Mouse (Mus musculus): ENCODE results near the gene Col15a1. TPM values are rescaled to one million over a fixed set of nuclear protein-coding genes. Genes with fewer than 3 reads are reported as not detected.

Gene Col15a1
- polyA plus RNA-seq, 1 experiment from 2014 or later, result 3.4 TPM

GRCm38 (mm10) chr4:47186514-47186913, 21.4 kb upstream of the Col15a1 start:
- Histone ChIP-seq H3K4me2 (ENCODE audit: low read depth) (no peak overlapping the region), H3K9me3 (ENCODE audit: control insufficient read depth, low read length) (no peaks in the 10 kb centered on the region), H3K36me3 (ENCODE audit: control insufficient read depth, insufficient read depth, low read length) (no peaks in the 10 kb centered on the region), H3K9ac (ENCODE audit: low read length) (no peak overlapping the region), H3K27me3 (ENCODE audit: control insufficient read depth, insufficient read depth, low read length) (no peaks in the 10 kb centered on the region), H3K4me3 (ENCODE audit: low read depth, low read length) (no peak overlapping the region), H3K4me1 (ENCODE audit: control insufficient read depth, insufficient read depth, low read length) (no peaks in the 10 kb centered on the region), H3K27ac (ENCODE audit: low read depth, low read length) (no peak overlapping the region)
- no peak for DNase-seq (ENCODE audit: low spot score)
- ATAC-seq (ENCODE audit: insufficient read depth, low FRiP score, low TSS enrichment), result no peak
- 79% methylated on average over 6 of the region's 6 CpGs for WGBS

GRCm38 (mm10) chr4:47196173-47196572, 11.8 kb upstream of the Col15a1 start:
- ATAC-seq (ENCODE audit: insufficient read depth, low FRiP score, low TSS enrichment), result no peak
- Histone ChIP-seq H3K9ac (ENCODE audit: low read length) (no peak overlapping the region), H3K4me3 (ENCODE audit: low read depth, low read length) (no peak overlapping the region), H3K27ac (ENCODE audit: low read depth, low read length) (no peak overlapping the region), H3K4me1 (ENCODE audit: control insufficient read depth, insufficient read depth, low read length) (no peaks in the 10 kb centered on the region), H3K4me2 (ENCODE audit: low read depth) (no peak overlapping the region), H3K9me3 (ENCODE audit: control insufficient read depth, low read length) (no peaks in the 10 kb centered on the region), H3K27me3 (ENCODE audit: control insufficient read depth, insufficient read depth, low read length) (no peaks in the 10 kb centered on the region), H3K36me3 (ENCODE audit: control insufficient read depth, insufficient read depth, low read length) (no peaks in the 10 kb centered on the region)
- DNase-seq (ENCODE audit: low spot score), result no peak
- 87% methylated on average over 3 of the region's 3 CpGs for WGBS

- DNase-seq (ENCODE audit: low spot score) (no peak), ATAC-seq (ENCODE audit: insufficient read depth, low FRiP score, low TSS enrichment) (no peak)
- Histone ChIP-seq H3K27me3 (ENCODE audit: control insufficient read depth, insufficient read depth, low read length) (peaks cover 23% of the 10 kb centered on the region), H3K9ac (ENCODE audit: low read length) (no peak overlapping the region), H3K36me3 (ENCODE audit: control insufficient read depth, insufficient read depth, low read length) (no peaks in the 10 kb centered on the region), H3K4me3 (ENCODE audit: low read depth, low read length) (no peak overlapping the region), H3K4me1 (ENCODE audit: control insufficient read depth, insufficient read depth, low read length) (peaks cover 4% of the 10 kb centered on the region; the same call in 1 of the 2 replicates), H3K9me3 (ENCODE audit: control insufficient read depth, low read length) (no peaks in the 10 kb centered on the region), H3K4me2 (ENCODE audit: low read depth) (no peak overlapping the region), H3K27ac (ENCODE audit: low read depth, low read length) (no peak overlapping the region)
- 85% methylated on average over 5 of the region's 5 CpGs for WGBS
These were observed 4.3 kb upstream of the Col15a1 start for GRCm38 (mm10) chr4:47203643-47204042.

GRCm38 (mm10) chr4:47205846-47206245, 2.1 kb upstream of the Col15a1 start:
- no peak for ATAC-seq (ENCODE audit: insufficient read depth, low FRiP score, low TSS enrichment)
- no peaks in the 10 kb centered on the region for H3K36me3 ChIP-seq (ENCODE audit: control insufficient read depth, insufficient read depth, low read length)
- H3K9me3 ChIP-seq (ENCODE audit: control insufficient read depth, low read length), result no peaks in the 10 kb centered on the region
- DNase-seq (ENCODE audit: low spot score), result no peak
- H3K27me3 ChIP-seq (ENCODE audit: control insufficient read depth, insufficient read depth, low read length), result peaks cover 38% of the 10 kb centered on the region
- 86% methylated on average over 6 of the region's 6 CpGs for WGBS
- H3K4me1 ChIP-seq (ENCODE audit: control insufficient read depth, insufficient read depth, low read length), result peaks cover 4% of the 10 kb centered on the region; the same call in 1 of the 2 replicates
- H3K4me2 ChIP-seq (ENCODE audit: low read depth), result no peak overlapping the region
- H3K27ac ChIP-seq (ENCODE audit: low read depth, low read length), result no peak overlapping the region
- H3K9ac ChIP-seq (ENCODE audit: low read length), result no peak overlapping the region
- no peak overlapping the region for H3K4me3 ChIP-seq (ENCODE audit: low read depth, low read length)

GRCm38 (mm10) chr4:47208421-47208991, 545 bp downstream of the Col15a1 start:
- WGBS, result 2% methylated on average over 40 of the region's 40 CpGs
- peaks cover 38% of the 10 kb centered on the region for H3K27me3 ChIP-seq (ENCODE audit: control insufficient read depth, insufficient read depth, low read length)
- peak overlapping the region; percentile 80 for H3K4me2 ChIP-seq (ENCODE audit: low read depth)
- no peaks in the 10 kb centered on the region for H3K9me3 ChIP-seq (ENCODE audit: control insufficient read depth, low read length)
- ATAC-seq (ENCODE audit: insufficient read depth, low FRiP score, low TSS enrichment), result no peak
- peak overlapping the region; percentile 46 for H3K9ac ChIP-seq (ENCODE audit: low read length)
- H3K27ac ChIP-seq (ENCODE audit: low read depth, low read length), result no peak overlapping the region
- H3K36me3 ChIP-seq (ENCODE audit: control insufficient read depth, insufficient read depth, low read length), result no peaks in the 10 kb centered on the region
- H3K4me1 ChIP-seq (ENCODE audit: control insufficient read depth, insufficient read depth, low read length), result peaks cover 4% of the 10 kb centered on the region; the same call in 1 of the 2 replicates
- peak overlapping the region; percentile 42 for H3K4me3 ChIP-seq (ENCODE audit: low read depth, low read length)
- DNase-seq (ENCODE audit: low spot score), result peak; percentile 35

- Histone ChIP-seq H3K4me1 (ENCODE audit: control insufficient read depth, insufficient read depth, low read length) (peaks cover 4% of the 10 kb centered on the region; the same call in 1 of the 2 replicates), H3K27ac (ENCODE audit: low read depth, low read length) (no peak overlapping the region), H3K9ac (ENCODE audit: low read length) (no peak overlapping the region), H3K4me3 (ENCODE audit: low read depth, low read length) (no peak overlapping the region), H3K36me3 (ENCODE audit: control insufficient read depth, insufficient read depth, low read length) (no peaks in the 10 kb centered on the region), H3K4me2 (ENCODE audit: low read depth) (no peak overlapping the region), H3K27me3 (ENCODE audit: control insufficient read depth, insufficient read depth, low read length) (peaks cover 38% of the 10 kb centered on the region), H3K9me3 (ENCODE audit: control insufficient read depth, low read length) (no peaks in the 10 kb centered on the region)
- 83% methylated on average over 7 of the region's 7 CpGs for WGBS
- DNase-seq (ENCODE audit: low spot score), result no peak
- ATAC-seq (ENCODE audit: insufficient read depth, low FRiP score, low TSS enrichment), result no peak
These were observed 1.5 kb downstream of the Col15a1 start for GRCm38 (mm10) chr4:47209466-47209865.

GRCm38 (mm10) chr4:47218828-47219227, 10.9 kb downstream of the Col15a1 start:
- Histone ChIP-seq H3K4me1 (ENCODE audit: control insufficient read depth, insufficient read depth, low read length) (no peaks in the 10 kb centered on the region), H3K4me3 (ENCODE audit: low read depth, low read length) (no peak overlapping the region), H3K9ac (ENCODE audit: low read length) (no peak overlapping the region), H3K36me3 (ENCODE audit: control insufficient read depth, insufficient read depth, low read length) (no peaks in the 10 kb centered on the region), H3K9me3 (ENCODE audit: control insufficient read depth, low read length) (no peaks in the 10 kb centered on the region), H3K27me3 (ENCODE audit: control insufficient read depth, insufficient read depth, low read length) (no peaks in the 10 kb centered on the region), H3K27ac (ENCODE audit: low read depth, low read length) (no peak overlapping the region), H3K4me2 (ENCODE audit: low read depth) (no peak overlapping the region)
- DNase-seq (ENCODE audit: low spot score), result no peak
- 92% methylated on average over 1 of the region's 1 CpGs for WGBS
- no peak for ATAC-seq (ENCODE audit: insufficient read depth, low FRiP score, low TSS enrichment)

- no peaks in the 10 kb centered on the region for H3K9me3 ChIP-seq (ENCODE audit: control insufficient read depth, low read length)
- H3K27ac ChIP-seq (ENCODE audit: low read depth, low read length), result no peak overlapping the region
- no peaks in the 10 kb centered on the region for H3K36me3 ChIP-seq (ENCODE audit: control insufficient read depth, insufficient read depth, low read length)
- no peak for DNase-seq (ENCODE audit: low spot score)
- ATAC-seq (ENCODE audit: insufficient read depth, low FRiP score, low TSS enrichment), result no peak
- 87% methylated on average over 10 of the region's 10 CpGs for WGBS
- H3K4me2 ChIP-seq (ENCODE audit: low read depth), result no peak overlapping the region
- no peaks in the 10 kb centered on the region for H3K27me3 ChIP-seq (ENCODE audit: control insufficient read depth, insufficient read depth, low read length)
- H3K9ac ChIP-seq (ENCODE audit: low read length), result no peak overlapping the region
- no peaks in the 10 kb centered on the region for H3K4me1 ChIP-seq (ENCODE audit: control insufficient read depth, insufficient read depth, low read length)
- H3K4me3 ChIP-seq (ENCODE audit: low read depth, low read length), result no peak overlapping the region
These were observed 11.4 kb downstream of the Col15a1 start for GRCm38 (mm10) chr4:47219393-47219792.

- H3K36me3 ChIP-seq (ENCODE audit: control insufficient read depth, insufficient read depth, low read length), result no peaks in the 10 kb centered on the region
- 83% methylated on average over 3 of the region's 3 CpGs for WGBS
- H3K27ac ChIP-seq (ENCODE audit: low read depth, low read length), result no peak overlapping the region
- H3K4me1 ChIP-seq (ENCODE audit: control insufficient read depth, insufficient read depth, low read length), result no peaks in the 10 kb centered on the region
- ATAC-seq (ENCODE audit: insufficient read depth, low FRiP score, low TSS enrichment) (no peak), DNase-seq (ENCODE audit: low spot score) (no peak)
- no peaks in the 10 kb centered on the region for H3K9me3 ChIP-seq (ENCODE audit: control insufficient read depth, low read length)
- no peak overlapping the region for H3K4me2 ChIP-seq (ENCODE audit: low read depth)
- no peak overlapping the region for H3K9ac ChIP-seq (ENCODE audit: low read length)
- no peaks in the 10 kb centered on the region for H3K27me3 ChIP-seq (ENCODE audit: control insufficient read depth, insufficient read depth, low read length)
- no peak overlapping the region for H3K4me3 ChIP-seq (ENCODE audit: low read depth, low read length)
These were observed 12.6 kb downstream of the Col15a1 start for GRCm38 (mm10) chr4:47220544-47220943.
